Mouse (Mus musculus) regulatory T cell (primary cell): ENCODE measurements around the gene Jpt1.
"Not testable (repeated sequence)": the region's sequence is repeated elsewhere in the genome, so short reads cannot be mapped to it uniquely, and the experiment has no call there.

Experiments used
- in situ Hi-C: fragments of 300-600 bp; cut with MboI, MseI; formaldehyde crosslinking; loops from one replicate; pipeline ENCODE4 v1.15.1; 2025; ENCODE audit warnings: high pct_unique_total_duplicates

Gene Jpt1

GRCm38 (mm10) chr11:115512407-115513183 lies 1.6 kb downstream of the Jpt1 start:
- in situ Hi-C loops, result loop anchor here (5.0 kb wide), 1 partner anchor 100 kb away; no protein-coding TSS in a partner anchor

GRCm38 (mm10) chr11:115512004-115512403 lies 2.2 kb downstream of the Jpt1 start:
- in situ Hi-C loops, result loop anchor here (5.0 kb wide), 1 partner anchor 100 kb away; no protein-coding TSS in a partner anchor

- in situ Hi-C loops, result loop anchor here (5.0 kb wide), 1 partner anchor 99 kb away; no protein-coding TSS in a partner anchor
These were observed 3.1 kb downstream of the Jpt1 start for GRCm38 (mm10) chr11:115511121-115511520.

- in situ Hi-C loops, result loop anchor here (5.0 kb wide), 1 partner anchor 98 kb away; no protein-coding TSS in a partner anchor
These were observed 3.7 kb downstream of the Jpt1 start for GRCm38 (mm10) chr11:115510507-115510888.

GRCm38 (mm10) chr11:115509773-115510506 lies 4.2 kb downstream of the Jpt1 start:
- in situ Hi-C loops, result loop anchor here (5.0 kb wide), 1 partner anchor 98 kb away; no protein-coding TSS in a partner anchor

GRCm38 (mm10) chr11:115508061-115508460 lies 6.1 kb downstream of the Jpt1 start:
- in situ Hi-C loops, result no loop called here

- in situ Hi-C loops, result no loop called here
These were observed 7.6 kb downstream of the Jpt1 start for GRCm38 (mm10) chr11:115506586-115506985.

GRCm38 (mm10) chr11:115502636-115503035 lies 11.6 kb downstream of the Jpt1 start:
- in situ Hi-C loops, result no loop called here

GRCm38 (mm10) chr11:115496559-115496958 lies 17.6 kb downstream of the Jpt1 start:
- in situ Hi-C loops, result not testable (repeated sequence)

- in situ Hi-C loops, result no loop called here
These were observed 21.8 kb downstream of the Jpt1 start for GRCm38 (mm10) chr11:115492387-115492786.

GRCm38 (mm10) chr11:115491356-115492083 lies 22.7 kb downstream of the Jpt1 start, which contains the start of gene Nt5c:
Gene Nt5c, minus strand, starts transcription at chr11:115491862.
- in situ Hi-C loops, result no loop called here

- in situ Hi-C loops, result no loop called here
These were observed 23.5 kb downstream of the Jpt1 start for GRCm38 (mm10) chr11:115490441-115491355.

GRCm38 (mm10) chr11:115488551-115489104 lies 25.6 kb downstream of the Jpt1 start:
- in situ Hi-C loops, result no loop called here

- in situ Hi-C loops, result no loop called here
These were observed 29.0 kb downstream of the Jpt1 start for GRCm38 (mm10) chr11:115485155-115485554.

- in situ Hi-C loops, result no loop called here
These were observed 30.5 kb downstream of the Jpt1 start for GRCm38 (mm10) chr11:115483726-115484125.

GRCm38 (mm10) chr11:115483278-115483677 lies 30.9 kb downstream of the Jpt1 start:
- in situ Hi-C loops, result no loop called here

GRCm38 (mm10) chr11:115481553-115482259 lies 32.5 kb downstream of the Jpt1 start:
- in situ Hi-C loops, result no loop called here

GRCm38 (mm10) chr11:115478296-115478938 lies 35.8 kb downstream of the Jpt1 start:
- in situ Hi-C loops, result no loop called here

- in situ Hi-C loops, result not testable (repeated sequence)
These were observed 36.8 kb downstream of the Jpt1 start for GRCm38 (mm10) chr11:115477388-115477787.
